Mouse (Mus musculus): ENCODE measurements at regions not wholly inside any gene's neighbourhood (a gene's known extent, or its start where the extent isn't known, plus 50 kb on each side); places are given as distances from the start of the nearest gene placed in this dataset.

DNA sequence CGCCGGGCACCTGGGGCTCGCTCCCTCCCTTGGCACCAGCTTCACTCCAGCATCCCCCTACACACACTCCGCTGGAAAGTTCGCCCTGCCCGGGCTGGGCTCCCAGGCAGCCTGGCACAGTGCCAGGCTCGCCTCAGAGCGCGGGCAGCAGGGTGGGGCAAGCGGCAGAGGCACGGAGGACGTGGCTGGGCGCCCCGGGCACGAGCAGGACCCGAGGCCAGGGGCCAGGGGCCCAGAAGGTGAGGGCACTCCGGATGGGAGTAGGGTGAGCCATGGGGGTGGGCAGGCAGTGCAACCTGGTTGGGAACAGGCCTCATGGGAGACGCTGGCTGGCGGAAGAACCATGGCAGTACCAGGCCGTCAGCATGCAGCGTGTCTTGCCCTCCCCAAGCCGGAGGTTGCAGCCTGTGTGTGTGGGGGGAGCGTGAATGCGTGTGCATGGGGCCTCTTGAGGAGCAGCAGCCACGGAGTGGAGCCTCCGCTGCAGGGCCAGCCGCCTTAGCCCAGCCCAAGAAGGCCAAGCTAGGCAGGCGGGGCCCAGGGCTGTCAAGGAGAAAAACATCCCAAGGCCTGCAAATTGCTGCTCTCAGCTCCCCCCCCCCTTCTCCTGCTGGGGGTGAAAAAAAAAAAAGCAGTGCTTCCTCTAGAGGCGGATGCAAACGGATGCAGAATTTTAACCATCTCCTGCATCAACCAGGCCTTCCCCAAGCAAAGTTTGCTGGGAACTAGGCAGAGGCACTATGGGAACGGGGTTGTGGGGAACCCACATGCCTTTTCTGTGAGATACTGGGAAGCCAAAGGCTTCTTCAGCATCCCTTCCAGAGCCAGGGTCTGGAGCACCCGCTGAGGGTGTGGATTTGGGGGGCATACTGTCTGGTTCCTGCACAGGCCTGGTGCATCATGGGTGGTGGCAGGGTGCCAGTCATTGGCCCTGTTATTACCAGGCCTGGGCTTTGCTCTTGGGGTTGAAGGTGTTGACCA, 71.4 kb upstream of the Wnt7b start:
- DNase-seq (ENCODE audit: low spot score) (peak; percentile 90), ATAC-seq (peak; percentile 80)
- H3K4me1 ChIP-seq (ENCODE audit: insufficient read depth, low read length) = peaks cover 63% of the 10 kb centered on the region
- peak overlapping the region; percentile 40 for H3K4me3 ChIP-seq (ENCODE audit: low read length)
- no peaks in the 10 kb centered on the region for H3K36me3 ChIP-seq (ENCODE audit: insufficient read depth, low read length)
- H3K9me3 ChIP-seq (ENCODE audit: low read length) = no peaks in the 10 kb centered on the region
- peak overlapping the region; percentile 100 for H3K27ac ChIP-seq
- 4% methylated on average over 32 of the region's 32 CpGs for WGBS
- no peaks in the 10 kb centered on the region for H3K27me3 ChIP-seq (ENCODE audit: insufficient read depth, low read length)
- H3K9ac ChIP-seq (replicated peaks; ENCODE audit: low read length) = peak overlapping the region; percentile 77
- H3K4me2 ChIP-seq (ENCODE audit: low read depth, low read length) = peak overlapping the region; percentile 75
- peak; percentile 51 for TF ChIP-seq CTCF (IDR thresholded peaks at IDR 0.05; ENCODE audit: low read depth)

DNA sequence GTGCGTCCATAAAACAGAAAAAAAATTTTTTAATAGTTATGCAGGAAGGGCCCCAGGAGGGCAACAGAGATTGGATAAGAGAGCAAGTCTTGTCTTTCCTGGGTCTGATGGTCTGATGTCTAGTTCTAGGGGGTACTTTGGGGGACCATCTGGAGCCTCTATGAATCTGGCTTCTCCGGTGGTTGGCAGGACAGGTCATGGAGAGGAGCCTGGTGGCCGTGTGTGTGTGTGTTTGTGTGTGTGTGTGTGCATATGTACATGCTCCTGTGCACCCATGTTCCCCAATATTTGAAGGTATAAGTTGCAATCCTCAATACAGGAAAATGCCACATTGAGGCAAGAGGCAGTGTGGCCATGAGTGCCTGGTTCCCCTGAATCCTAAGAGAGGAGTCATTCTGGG, 72.5 kb upstream of the Wnt7b start:
- no peaks in the 10 kb centered on the region for H3K36me3 ChIP-seq (ENCODE audit: insufficient read depth, low read length)
- ATAC-seq (no peak), DNase-seq (ENCODE audit: low spot score) (no peak)
- peak overlapping the region; percentile 100 for H3K27ac ChIP-seq
- peaks cover 63% of the 10 kb centered on the region for H3K4me1 ChIP-seq (ENCODE audit: insufficient read depth, low read length)
- no peaks in the 10 kb centered on the region for H3K9me3 ChIP-seq (ENCODE audit: low read length)
- H3K4me3 ChIP-seq (ENCODE audit: low read length) = no peak overlapping the region
- peak overlapping the region; percentile 75 for H3K4me2 ChIP-seq (ENCODE audit: low read depth, low read length)
- 44% methylated on average over 3 of the region's 3 CpGs for WGBS
- TF ChIP-seq CTCF (IDR thresholded peaks at IDR 0.05; ENCODE audit: low read depth) = no peak
- no peaks in the 10 kb centered on the region for H3K27me3 ChIP-seq (ENCODE audit: insufficient read depth, low read length)
- H3K9ac ChIP-seq (replicated peaks; ENCODE audit: low read length) = peak overlapping the region; percentile 41

DNA sequence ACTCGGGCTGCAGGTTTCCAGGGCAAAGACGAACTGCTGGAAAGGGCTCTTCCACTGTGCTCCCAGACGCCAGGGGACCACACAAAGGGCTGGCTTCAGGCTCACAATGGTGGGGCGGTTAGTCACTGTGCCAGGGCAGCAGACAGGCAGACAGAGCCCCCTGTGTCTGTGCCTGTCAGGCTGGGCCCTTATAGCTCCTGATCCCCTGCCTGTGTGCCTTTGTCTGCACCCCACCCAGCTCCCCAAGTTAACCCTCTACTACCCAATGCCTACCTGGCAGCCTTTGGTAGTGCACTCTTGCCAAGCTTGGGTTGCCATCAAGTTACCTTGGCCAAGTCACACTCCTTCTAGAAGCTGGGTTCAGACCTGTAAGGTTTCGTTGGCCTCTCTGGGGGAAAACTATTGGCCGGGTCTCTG, 73.5 kb upstream of the Wnt7b start:
- H3K36me3 ChIP-seq (ENCODE audit: insufficient read depth, low read length) = no peaks in the 10 kb centered on the region
- no peaks in the 10 kb centered on the region for H3K27me3 ChIP-seq (ENCODE audit: insufficient read depth, low read length)
- peak overlapping the region; percentile 100 for H3K27ac ChIP-seq
- peak overlapping the region; percentile 3; the same call in 1 of the 2 replicates for H3K4me3 ChIP-seq (ENCODE audit: low read length)
- peak overlapping the region; percentile 41 for H3K9ac ChIP-seq (replicated peaks; ENCODE audit: low read length)
- DNase-seq (ENCODE audit: low spot score) (peak; percentile 85), ATAC-seq (peak; percentile 82)
- WGBS = 24% methylated on average over 6 of the region's 6 CpGs
- TF ChIP-seq CTCF (IDR thresholded peaks at IDR 0.05; ENCODE audit: low read depth) = peak; percentile 16; the same call in 1 of the 2 replicates
- H3K4me1 ChIP-seq (ENCODE audit: insufficient read depth, low read length) = peaks cover 65% of the 10 kb centered on the region
- H3K4me2 ChIP-seq (ENCODE audit: low read depth, low read length) = peak overlapping the region; percentile 75
- H3K9me3 ChIP-seq (ENCODE audit: low read length) = no peaks in the 10 kb centered on the region

DNA sequence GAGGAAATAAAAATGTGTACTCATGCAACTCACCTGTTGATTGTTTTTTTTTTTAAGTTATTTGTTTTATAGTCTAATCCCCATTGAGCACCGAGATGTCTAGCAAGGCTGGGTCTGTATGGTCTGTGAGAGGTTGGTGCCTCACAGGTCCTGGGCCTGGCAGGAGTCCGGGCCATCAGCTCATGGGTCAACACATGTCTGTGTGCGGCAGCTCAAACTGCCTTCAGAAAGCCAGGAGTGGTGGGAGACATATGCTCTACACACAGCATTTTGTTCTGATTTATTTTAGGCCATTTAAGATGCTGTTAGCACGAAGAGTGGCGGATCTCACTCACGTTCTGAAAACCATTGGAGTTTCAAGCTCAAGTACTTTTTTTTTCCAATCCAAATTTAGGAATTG, 74.6 kb upstream of the Wnt7b start:
- Histone ChIP-seq H3K27me3 (ENCODE audit: insufficient read depth, low read length) (no peaks in the 10 kb centered on the region), H3K4me1 (ENCODE audit: insufficient read depth, low read length) (peaks cover 59% of the 10 kb centered on the region), H3K9me3 (ENCODE audit: low read length) (no peaks in the 10 kb centered on the region), H3K4me3 (ENCODE audit: low read length) (no peak overlapping the region), H3K9ac (replicated peaks; ENCODE audit: low read length) (peak overlapping the region; percentile 30; the same call in 1 of the 2 replicates), H3K36me3 (ENCODE audit: insufficient read depth, low read length) (no peaks in the 10 kb centered on the region), H3K4me2 (ENCODE audit: low read depth, low read length) (peak overlapping the region; percentile 45), H3K27ac (peak overlapping the region; percentile 65; the same call in 1 of the 2 replicates)
- DNase-seq (ENCODE audit: low spot score) = no peak
- TF ChIP-seq CTCF (IDR thresholded peaks at IDR 0.05; ENCODE audit: low read depth) = no peak
- 50% methylated on average over 6 of the region's 6 CpGs for WGBS
- ATAC-seq = no peak

DNA sequence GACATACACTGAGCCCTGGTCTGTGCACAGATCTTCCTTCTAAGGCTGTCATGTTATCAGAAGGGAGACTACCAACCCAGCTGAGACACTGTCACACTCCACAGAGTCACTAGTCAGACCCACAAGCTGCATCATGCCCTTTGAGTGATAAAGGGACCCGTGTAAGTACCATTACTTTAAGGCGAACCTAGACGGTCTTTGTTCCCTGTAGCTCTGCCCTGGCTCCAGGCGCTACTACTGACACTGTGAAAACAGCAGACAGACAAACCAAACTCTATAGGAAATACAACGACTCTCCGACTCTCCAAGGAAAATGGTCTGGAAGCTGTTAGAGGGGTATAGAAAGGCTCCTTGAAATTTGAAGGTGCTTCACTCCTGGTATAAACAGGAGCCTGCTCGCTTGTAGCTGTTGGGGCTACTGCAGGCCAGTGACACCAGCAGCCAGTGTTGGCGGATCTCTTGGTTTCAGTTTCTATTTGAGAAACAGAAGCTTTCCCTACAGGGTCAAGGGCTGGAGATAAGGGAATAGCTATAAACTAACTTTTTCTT, 75.2 kb upstream of the Wnt7b start:
- Histone ChIP-seq H3K27me3 (ENCODE audit: insufficient read depth, low read length) (no peaks in the 10 kb centered on the region), H3K4me1 (ENCODE audit: insufficient read depth, low read length) (peaks cover 52% of the 10 kb centered on the region), H3K36me3 (ENCODE audit: insufficient read depth, low read length) (no peaks in the 10 kb centered on the region), H3K27ac (peak overlapping the region; percentile 65; the same call in 1 of the 2 replicates), H3K4me2 (ENCODE audit: low read depth, low read length) (peak overlapping the region; percentile 45), H3K4me3 (ENCODE audit: low read length) (no peak overlapping the region), H3K9me3 (ENCODE audit: low read length) (no peaks in the 10 kb centered on the region), H3K9ac (replicated peaks; ENCODE audit: low read length) (peak overlapping the region; percentile 30)
- WGBS = 59% methylated on average over 8 of the region's 8 CpGs
- no peak for DNase-seq (ENCODE audit: low spot score)
- no peak for ATAC-seq
- no peak for TF ChIP-seq CTCF (IDR thresholded peaks at IDR 0.05; ENCODE audit: low read depth)

DNA sequence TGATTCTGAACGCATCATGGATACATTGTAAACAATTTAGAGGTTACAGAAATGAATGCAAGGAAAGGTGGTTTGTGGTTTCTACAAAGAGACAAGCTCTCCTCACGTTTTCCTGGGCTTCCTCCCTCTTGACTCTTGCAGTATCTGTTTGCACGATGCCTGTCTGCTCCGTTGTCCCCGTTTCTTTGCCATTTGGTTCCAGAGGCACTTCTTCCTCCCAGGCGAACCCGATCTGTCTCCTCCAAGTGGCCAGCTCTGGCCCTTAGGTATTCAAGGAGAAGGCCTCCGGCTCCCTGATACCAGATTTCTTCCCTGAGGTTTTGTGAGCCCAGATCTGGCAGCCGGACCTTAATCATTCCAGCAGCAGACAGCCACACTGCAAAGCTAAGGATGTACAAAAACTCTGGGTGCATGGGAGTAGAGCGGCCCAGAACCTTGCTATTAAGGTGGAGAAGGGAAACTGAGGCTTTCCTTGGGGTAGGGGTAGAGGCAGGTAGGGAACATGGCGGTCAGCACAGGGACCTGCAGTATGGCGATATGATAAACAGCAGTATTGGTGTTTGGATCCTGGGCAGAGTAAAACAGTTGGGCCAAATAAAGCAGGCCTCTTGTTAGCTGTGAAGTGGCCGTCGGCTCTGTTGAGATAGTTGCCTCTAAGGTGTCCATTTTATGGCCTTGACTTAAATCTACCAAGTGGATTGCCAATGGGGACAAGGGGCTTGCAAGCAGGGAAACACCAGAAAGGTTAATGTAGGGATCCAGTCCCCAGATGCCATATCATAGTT, 76.0 kb upstream of the Wnt7b start:
- peak overlapping the region; percentile 45 for H3K4me2 ChIP-seq (ENCODE audit: low read depth, low read length)
- TF ChIP-seq CTCF (IDR thresholded peaks at IDR 0.05; ENCODE audit: low read depth) = no peak
- peaks cover 45% of the 10 kb centered on the region for H3K4me1 ChIP-seq (ENCODE audit: insufficient read depth, low read length)
- 0 out of 2 replicates have a peak overlapping the region, but pooled peaks have one; percentile 65 for H3K27ac ChIP-seq
- H3K36me3 ChIP-seq (ENCODE audit: insufficient read depth, low read length) = no peaks in the 10 kb centered on the region
- no peaks in the 10 kb centered on the region for H3K9me3 ChIP-seq (ENCODE audit: low read length)
- no peak for DNase-seq (ENCODE audit: low spot score)
- H3K27me3 ChIP-seq (ENCODE audit: insufficient read depth, low read length) = no peaks in the 10 kb centered on the region
- no peak for ATAC-seq
- H3K4me3 ChIP-seq (ENCODE audit: low read length) = no peak overlapping the region
- H3K9ac ChIP-seq (replicated peaks; ENCODE audit: low read length) = 0 out of 2 replicates have a peak overlapping the region, but pooled peaks have one; percentile 30
- whole genome bisulfite sequencing = 75% methylated on average over 14 of the region's 14 CpGs

Measured in hindbrain, postnatal 0 days (tissue).